Mouse (Mus musculus): Measurements from ENCODE around the gene Vars.

The Vars gene

GRCm38 (mm10) chr17:35048932-35049440 lies 48.2 kb downstream of the Vars start:
- DNase-seq (ENCODE audit: low spot score): no peak

GRCm38 (mm10) chr17:35049561-35050016 lies 48.8 kb downstream of the Vars start, which contains the start of gene Clic1:
Gene Clic1 (plus strand): TSS chr17:35049966.
- no peak for DNase-seq (ENCODE audit: low spot score)

- peak; percentile 47 for DNase-seq (ENCODE audit: low spot score)
These were observed 49.5 kb downstream of the Vars start for GRCm38 (mm10) chr17:35050126-35050750.

DNA sequence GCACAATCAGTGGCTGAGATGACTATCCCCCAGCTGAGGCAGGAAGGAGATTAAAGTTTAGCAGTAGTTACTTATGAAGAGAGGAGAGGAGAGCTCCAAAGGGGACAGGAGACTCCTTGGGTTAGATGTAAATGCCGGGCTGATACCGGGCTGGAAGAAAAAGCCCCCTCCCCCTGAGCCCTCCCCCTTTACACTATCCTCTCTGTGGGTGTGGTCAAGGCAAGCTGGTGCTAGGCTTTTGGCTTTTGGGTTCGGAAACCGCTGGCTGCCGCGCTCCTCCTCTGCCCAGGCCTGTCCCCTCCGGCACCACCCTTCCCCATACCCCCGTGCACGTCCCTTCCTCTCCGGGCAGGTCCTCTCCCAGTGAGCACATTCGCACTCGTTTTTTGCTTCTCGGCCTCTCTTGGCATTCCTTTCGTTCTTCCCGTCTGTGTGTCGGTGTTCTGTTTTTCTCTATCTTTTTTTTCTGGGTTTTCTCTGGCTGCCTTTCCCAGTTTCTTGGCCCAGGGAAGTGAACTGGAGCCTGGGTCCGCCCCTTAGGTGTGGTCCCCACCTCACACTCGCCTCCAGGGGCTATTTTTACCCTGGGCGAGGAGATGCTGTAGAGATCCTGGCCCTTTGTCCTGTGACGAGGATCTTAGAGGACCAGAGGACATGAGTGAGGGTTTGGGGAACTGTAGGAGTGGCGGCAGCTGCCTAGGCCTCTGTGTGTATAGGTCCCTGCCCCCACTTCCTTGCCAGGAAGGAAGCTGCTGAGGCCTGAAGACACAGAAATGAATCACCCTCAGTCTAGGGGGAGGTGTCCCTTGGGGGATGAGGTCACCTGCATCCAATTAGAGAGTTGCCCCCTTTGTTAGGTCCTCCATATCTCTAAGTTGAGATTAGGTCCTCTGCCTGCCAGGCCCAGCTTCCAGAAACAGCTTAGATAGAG lies 50.6 kb downstream of the Vars start:
- DNase-seq (ENCODE audit: low spot score): peak; percentile 59

GRCm38 (mm10) chr17:35052271-35052798 lies 51.5 kb downstream of the Vars start:
- DNase-seq (ENCODE audit: low spot score): no peak

- DNase-seq (ENCODE audit: low spot score): no peak
These were observed 55.1 kb downstream of the Vars start for GRCm38 (mm10) chr17:35055691-35056495.

DNA sequence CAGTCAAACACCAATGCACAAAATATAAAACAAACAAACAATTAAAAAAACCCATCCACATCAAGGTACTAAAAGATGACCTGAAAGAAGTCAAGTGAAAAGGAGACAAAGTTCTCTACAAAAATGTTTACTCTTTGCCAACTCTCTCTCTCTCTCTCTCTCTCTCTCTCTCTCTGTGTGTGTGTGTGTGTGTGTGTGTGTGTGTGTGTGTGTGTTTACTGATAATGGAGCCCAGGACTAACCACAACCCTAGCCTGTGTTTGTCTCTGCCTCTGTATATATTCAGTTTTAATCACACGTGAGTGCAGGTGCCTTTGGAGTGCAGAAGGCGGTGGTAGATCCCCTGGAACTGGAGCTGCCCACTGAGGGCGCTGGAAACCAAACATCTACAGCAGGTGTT lies 56.3 kb downstream of the Vars start:
- no peak for DNase-seq (ENCODE audit: low spot score)

DNA sequence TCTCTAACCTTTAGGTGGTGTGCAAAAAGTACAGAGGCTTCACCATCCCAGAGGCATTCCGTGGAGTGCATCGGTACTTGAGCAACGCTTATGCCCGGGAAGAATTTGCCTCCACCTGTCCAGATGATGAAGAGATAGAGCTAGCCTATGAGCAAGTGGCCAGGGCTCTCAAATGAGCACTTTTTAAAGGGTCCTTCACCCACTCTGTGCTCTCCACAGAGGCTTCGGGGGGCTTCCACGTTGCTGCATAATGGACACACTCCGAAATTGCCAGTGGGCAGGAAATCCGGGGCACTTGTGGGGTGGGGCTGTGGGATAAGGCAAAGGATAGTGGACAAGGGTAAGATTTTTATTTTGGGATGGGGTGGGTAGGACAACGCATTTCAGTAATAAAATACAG lies 57.5 kb downstream of the Vars start:
- no peak for DNase-seq (ENCODE audit: low spot score)

- DNase-seq (ENCODE audit: low spot score): peak; percentile 79
These were observed 58.4 kb downstream of the Vars start, which contains the start of gene Ddah2 for GRCm38 (mm10) chr17:35058911-35059892. Gene Ddah2 (plus strand): TSS chr17:35059035.

DNA sequence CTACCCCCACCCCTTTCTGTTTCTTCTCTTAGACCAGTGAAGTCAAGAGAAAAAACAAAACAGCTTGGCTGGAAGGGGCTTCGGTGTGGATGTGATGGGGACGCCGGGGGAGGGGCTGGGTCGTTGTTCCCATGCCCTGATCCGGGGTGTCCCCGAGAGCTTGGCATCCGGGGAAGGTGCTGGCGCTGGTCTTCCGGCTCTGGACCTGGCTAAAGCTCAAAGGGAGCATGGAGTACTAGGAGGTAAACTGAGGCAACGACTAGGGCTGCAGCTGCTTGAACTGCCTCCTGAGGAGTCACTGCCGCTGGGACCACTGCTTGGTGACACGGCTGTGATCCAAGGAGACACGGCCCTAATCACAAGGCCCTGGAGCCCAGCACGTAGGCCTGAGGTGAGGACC lies 59.3 kb downstream of the Vars start:
- DNase-seq (ENCODE audit: low spot score): no peak

DNA sequence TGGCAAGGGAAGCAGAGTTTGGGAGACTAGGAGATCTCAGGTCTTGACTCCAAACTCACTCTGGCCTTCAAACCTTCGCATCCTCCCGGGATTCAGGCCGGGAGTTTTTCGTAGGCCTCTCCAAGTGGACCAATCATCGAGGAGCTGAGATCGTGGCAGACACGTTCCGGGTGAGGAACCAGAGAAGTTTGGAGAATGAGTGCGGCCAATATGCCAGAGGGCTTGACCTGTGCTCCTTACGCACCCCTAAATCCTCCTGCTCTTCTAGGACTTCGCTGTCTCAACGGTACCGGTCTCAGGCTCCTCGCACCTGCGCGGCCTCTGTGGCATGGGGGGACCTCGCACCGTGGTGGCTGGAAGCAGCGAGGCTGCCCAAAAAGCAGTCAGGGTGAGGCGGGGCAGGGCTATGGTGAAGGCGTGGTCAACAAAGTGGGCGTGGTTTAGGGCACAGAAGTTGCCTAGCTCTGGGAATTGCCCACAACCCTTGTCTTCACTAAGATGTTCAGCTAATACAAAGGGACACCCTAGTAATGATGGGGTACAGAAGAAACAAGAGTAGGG lies 60.0 kb downstream of the Vars start:
- DNase-seq (ENCODE audit: low spot score): no peak

DNA sequence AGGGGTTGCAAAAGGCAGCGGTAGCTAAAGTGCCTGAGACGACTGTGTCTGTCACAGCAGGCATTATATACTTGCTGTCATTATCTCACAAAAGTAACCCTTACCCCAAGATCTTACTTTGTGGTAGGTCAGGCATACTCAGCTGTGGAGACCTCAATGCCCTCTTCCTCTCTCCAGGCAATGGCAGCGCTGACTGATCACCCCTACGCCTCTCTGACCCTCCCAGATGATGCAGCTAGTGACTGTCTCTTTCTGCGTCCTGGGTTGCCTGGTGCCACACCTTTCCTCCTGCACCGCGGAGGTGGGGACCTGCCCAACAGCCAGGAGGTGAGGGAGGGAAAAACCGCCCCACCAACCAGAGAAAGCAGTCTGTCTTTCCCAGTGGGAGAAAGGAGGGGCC lies 60.5 kb downstream of the Vars start:
- no peak for DNase-seq (ENCODE audit: low spot score)

- DNase-seq (ENCODE audit: low spot score): no peak
These were observed 62.7 kb downstream of the Vars start for GRCm38 (mm10) chr17:35063466-35063865.

GRCm38 (mm10) chr17:35064378-35064877 lies 63.6 kb downstream of the Vars start:
- no peak for DNase-seq (ENCODE audit: low spot score)

GRCm38 (mm10) chr17:35064951-35065947 lies 64.5 kb downstream of the Vars start, which contains the start of gene Ly6g6c:
Gene Ly6g6c (plus strand): TSS chr17:35065388.
- DNase-seq (ENCODE audit: low spot score): no peak

Data from layer of hippocampus, adult 11-12 months (tissue).